Mouse (Mus musculus) G1E (cell line): ENCODE data around the gene Rsrc1.

Source experiments
- CTCF ChIP-seq: IDR thresholded peaks from 2 replicates; pipeline ENCODE4 v1.5.1; 2012; ENCODE audit warnings: low read depth, low read length, inconsistent platforms, mixed read lengths
- GATA1 ChIP-seq: IDR thresholded peaks from 2 replicates; pipeline ENCODE4 v1.6.1; 2012; ENCODE audit warnings: borderline replicate concordance, low read length, inconsistent platforms, mixed read lengths
- TAL1 ChIP-seq: conservative IDR thresholded peaks from 2 replicates; pipeline ENCODE4 v1.6.1; 2012; ENCODE audit warnings: low read depth, low read length, inconsistent platforms, mixed read lengths

DNA sequence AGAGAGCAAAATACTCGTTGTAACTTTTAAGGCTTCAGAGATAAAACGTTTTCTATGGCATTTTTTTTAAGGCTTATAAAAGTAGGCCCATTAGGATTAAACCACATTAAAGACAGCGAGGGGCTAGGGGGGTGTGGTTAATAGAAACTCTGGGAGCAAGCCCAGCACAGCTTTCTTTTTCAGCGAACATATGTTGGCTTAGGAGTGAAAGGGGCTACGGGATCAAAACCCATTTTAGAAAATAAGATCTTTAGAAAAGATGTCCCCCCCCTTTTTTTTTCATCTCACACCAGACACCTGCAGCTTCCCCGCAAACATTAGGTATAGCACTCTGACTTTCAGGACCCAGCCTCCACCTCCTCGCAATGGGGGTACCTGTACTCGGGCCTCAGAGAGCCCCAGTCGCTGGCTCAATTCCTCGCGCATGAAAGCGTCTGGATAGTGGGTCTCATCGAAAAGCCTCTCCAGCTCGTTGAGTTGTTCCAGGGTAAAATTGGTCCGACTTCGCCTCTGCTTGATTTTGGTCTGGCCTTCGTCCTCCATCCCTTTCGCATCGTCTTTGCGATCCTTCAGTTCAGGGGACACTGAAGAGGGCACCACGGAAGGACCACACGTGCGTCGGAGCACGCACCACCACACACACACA lies 3.3 kb upstream of the Rsrc1 start:
- TF ChIP-seq GATA1 (no peak), TAL1 (no peak), CTCF (no peak)
